Mouse (Mus musculus) thymus, adult 2 months (tissue): ENCODE results near the gene Stxbp3. TPM values are rescaled to one million over a fixed set of nuclear protein-coding genes. Genes with fewer than 3 reads are reported as not detected.

Experiments
- DNase-seq: peaks from one replicate; pipeline ENCODE4 v3.0.0; 2021
- H3K27ac ChIP-seq: fragments of 200-500 bp; 2 replicates; pipeline ENCODE4 v1.5.1; 2012; ENCODE audit warnings: low read length, control low read depth; ENCODE audit not compliant: control insufficient read depth, insufficient read depth
- H3K27me3 ChIP-seq: fragments of 200-500 bp; 2 replicates; pipeline ENCODE4 v1.6.1; 2012; ENCODE audit warnings: mild to moderate bottlenecking, low read length, moderate library complexity, mixed read lengths; ENCODE audit not compliant: control insufficient read depth, insufficient read depth
- H3K36me3 ChIP-seq: fragments of 200-500 bp; 2 replicates; pipeline ENCODE4 v1.6.1; 2012; ENCODE audit warnings: mild to moderate bottlenecking, low read length, moderate library complexity; ENCODE audit not compliant: control insufficient read depth, insufficient read depth
- H3K4me1 ChIP-seq: fragments of 200-500 bp; replicated peaks from 2 replicates; pipeline ENCODE4 v1.6.1; 2012; ENCODE audit warnings: low read length; ENCODE audit not compliant: control insufficient read depth, insufficient read depth
- H3K4me3 ChIP-seq: fragments of 200-500 bp; 2 replicates; pipeline ENCODE4 v1.5.1; 2012; ENCODE audit warnings: mild to moderate bottlenecking, low read length, control low read depth, moderate library complexity; ENCODE audit not compliant: control insufficient read depth, insufficient read depth
- CTCF ChIP-seq: fragments of 200-500 bp; IDR thresholded peaks from 2 replicates; pipeline ENCODE4 v1.5.1; 2012; ENCODE audit warnings: mild to moderate bottlenecking, control low read depth, low read length, moderate library complexity, borderline replicate concordance; ENCODE audit not compliant: control insufficient read depth, poor library complexity, insufficient read depth; ENCODE audit errors: extremely low read depth
- POLR2A ChIP-seq: fragments of 200-500 bp; IDR thresholded peaks from 2 replicates; pipeline ENCODE4 v1.6.1; 2012; ENCODE audit warnings: mild to moderate bottlenecking, low read length, control low read depth, moderate library complexity; ENCODE audit not compliant: control insufficient read depth, poor library complexity, insufficient read depth; ENCODE audit errors: extremely low read depth
- WGBS: fragments of 180-500 bp; shearing (Covaris S2); methylation state at CpG from one replicate; pipeline ENCODE4 v1.1.7; 2018; 5-methylcytosine and 5-hydroxymethylcytosine counted together
- polyA plus RNA-seq: library from polyadenylated mRNA; depleted of rRNA; stranded (reverse); fragments of >200 nt; gene quantifications from 2 replicates; pipeline ENCODE4 v1.2.3, GENCODE M21; 2012

Stxbp3 gene
- polyA plus RNA-seq, 1 experiment, result 13.2 TPM

DNA sequence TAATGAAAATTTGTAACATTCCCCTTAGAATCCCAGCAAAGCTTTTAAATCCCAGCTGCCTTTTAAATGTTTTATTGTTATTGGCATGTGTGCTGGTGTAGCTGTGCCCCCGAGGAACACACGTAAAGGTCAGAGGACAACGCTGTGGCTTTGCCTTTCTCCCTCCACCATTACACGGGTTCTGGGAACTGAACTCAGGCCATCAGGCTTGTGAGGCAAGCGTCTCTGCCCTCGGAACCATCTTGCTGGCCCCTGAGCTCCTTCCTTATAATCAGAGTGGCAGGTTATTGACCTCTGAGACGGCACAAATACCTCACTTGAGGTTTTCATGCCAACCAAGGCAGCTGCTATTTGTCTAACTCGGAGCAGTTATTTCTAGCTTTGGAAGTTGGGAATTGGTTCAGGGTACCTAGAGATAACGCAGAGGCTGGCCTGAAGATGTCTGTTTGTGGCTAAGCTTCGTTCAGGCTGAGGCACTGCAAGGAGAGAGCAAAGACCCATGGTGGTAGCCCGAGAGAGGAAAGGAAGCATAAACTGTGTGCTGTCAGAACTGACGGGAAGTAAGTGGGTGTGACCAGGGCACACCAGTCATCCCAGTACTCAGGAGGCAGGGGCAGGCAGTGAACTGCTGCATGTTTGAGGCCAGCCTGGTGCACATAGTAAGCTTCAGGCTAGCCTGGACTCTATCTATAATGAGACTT is 52.4 kb downstream of the Stxbp3 start:
- H3K27ac ChIP-seq, result no peak overlapping the region
- 70% methylated on average over 12 of the region's 12 CpGs for WGBS
- no peak for DNase-seq
- peaks cover 8% of the 10 kb centered on the region for H3K36me3 ChIP-seq
- no peak for TF ChIP-seq CTCF
- TF ChIP-seq POLR2A, result no peak
- H3K4me3 ChIP-seq, result no peak overlapping the region
- no peaks in the 10 kb centered on the region for H3K4me1 ChIP-seq
- no peaks in the 10 kb centered on the region for H3K27me3 ChIP-seq

DNA sequence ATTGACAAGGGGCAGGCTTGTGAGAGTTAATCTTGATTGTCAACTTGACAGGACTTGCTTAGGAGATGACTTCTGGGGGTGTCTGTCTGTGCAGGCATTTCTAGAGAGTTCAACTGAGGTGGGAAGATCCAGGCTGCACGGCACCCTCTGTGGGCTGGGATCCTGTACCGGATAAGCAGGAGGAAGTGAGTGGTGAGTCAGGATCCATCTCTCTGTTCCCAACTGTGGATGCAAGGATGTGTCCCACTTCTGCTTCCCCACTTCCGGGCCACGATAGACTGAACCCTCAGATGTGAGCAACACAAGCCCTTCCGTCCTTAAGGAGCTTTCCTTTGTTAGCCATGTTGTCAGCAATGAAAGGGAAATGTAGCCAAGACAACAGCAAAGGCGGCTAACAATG is 53.8 kb downstream of the Stxbp3 start:
- Histone ChIP-seq H3K27ac (no peak overlapping the region), H3K36me3 (no peaks in the 10 kb centered on the region), H3K27me3 (no peaks in the 10 kb centered on the region), H3K4me3 (no peak overlapping the region), H3K4me1 (no peaks in the 10 kb centered on the region)
- TF ChIP-seq POLR2A, result no peak
- TF ChIP-seq CTCF, result no peak
- WGBS, result 88% methylated on average over 6 of the region's 6 CpGs
- no peak for DNase-seq

DNA sequence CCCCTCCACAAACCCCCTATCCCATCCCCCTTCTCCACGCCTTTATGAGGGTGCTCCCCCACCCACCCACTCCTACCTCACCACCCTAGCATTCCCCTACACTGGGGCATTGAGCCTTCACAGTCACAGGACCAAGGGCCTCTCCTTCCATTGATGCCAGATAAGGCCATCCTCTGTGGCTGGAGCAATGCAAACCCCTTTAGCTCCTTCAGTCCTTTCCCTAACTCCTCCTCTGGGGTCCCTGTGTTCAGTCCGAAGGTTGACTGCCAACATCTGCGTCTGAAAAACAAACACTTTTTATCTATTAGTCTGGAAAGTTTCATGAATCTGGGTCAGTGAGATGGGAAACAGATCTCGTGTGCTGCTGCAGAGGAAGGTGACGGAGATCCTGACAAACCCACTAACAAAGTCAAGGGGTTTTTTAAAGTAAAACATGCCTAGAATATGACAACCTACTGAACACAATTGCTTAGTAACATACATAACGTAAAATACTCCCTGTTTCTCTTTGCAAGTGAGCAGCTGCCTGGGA is 57.9 kb downstream of the Stxbp3 start:
- no peaks in the 10 kb centered on the region for H3K27me3 ChIP-seq
- no peak for DNase-seq
- no peak overlapping the region for H3K27ac ChIP-seq
- H3K4me3 ChIP-seq, result no peak overlapping the region
- no peaks in the 10 kb centered on the region for H3K36me3 ChIP-seq
- TF ChIP-seq CTCF (no peak), POLR2A (no peak)
- no peaks in the 10 kb centered on the region for H3K4me1 ChIP-seq
- 93% methylated on average over 6 of the region's 6 CpGs for WGBS

DNA sequence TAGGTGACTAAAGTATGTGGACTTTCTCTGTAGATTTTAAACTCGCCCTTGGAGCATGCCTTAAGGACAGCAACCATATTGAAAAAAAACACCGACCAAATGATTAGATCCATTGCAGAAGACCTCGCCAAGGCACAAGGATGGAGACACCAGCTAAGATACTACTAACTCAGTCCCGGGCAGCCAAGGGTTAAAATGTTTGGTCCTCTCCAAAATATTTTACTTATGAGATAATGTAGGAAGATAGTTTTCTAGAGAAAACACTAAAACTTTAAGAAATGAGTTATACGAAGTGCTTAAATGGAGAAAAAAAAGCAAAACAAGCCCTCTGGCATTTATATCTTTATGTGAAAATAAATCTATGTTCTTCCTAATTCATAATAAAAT is 58.4 kb downstream of the Stxbp3 start:
- H3K4me3 ChIP-seq, result no peak overlapping the region
- 92% methylated on average over 5 of the region's 5 CpGs for WGBS
- no peak overlapping the region for H3K27ac ChIP-seq
- no peaks in the 10 kb centered on the region for H3K27me3 ChIP-seq
- no peaks in the 10 kb centered on the region for H3K4me1 ChIP-seq
- no peaks in the 10 kb centered on the region for H3K36me3 ChIP-seq
- TF ChIP-seq POLR2A (no peak), CTCF (no peak)
- DNase-seq, result no peak

DNA sequence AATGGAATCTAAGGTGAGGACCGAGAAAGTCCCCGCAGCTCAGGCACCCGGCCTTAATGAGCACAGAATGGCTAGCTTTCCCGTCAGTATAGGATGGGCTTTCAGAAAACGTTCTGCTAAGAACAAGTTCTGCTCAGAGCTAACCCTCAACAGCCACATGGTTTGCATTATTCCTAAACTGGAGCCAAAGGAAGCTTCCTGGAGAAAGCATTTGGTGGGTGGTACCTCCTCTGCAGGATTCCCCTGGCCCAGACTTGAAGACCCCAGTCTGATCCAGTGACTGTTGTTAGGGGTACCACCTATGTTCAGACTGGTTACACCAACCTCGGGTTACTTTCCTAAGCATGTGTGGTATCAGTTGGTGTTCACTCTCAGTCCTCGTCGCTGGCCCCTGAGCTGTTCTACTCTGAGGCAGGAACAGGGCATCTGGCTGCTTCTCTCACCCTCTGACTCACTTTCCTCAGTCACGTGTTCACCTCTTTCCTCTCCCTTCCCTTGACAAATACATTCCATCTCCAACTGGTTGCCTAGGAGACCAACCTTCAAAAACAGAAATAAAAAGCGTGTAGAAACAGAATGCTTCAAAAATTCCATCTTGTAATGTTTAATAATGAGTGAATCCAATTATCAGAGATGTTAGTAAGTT is 59.0 kb downstream of the Stxbp3 start:
- 82% methylated on average over 10 of the region's 10 CpGs for WGBS

DNA sequence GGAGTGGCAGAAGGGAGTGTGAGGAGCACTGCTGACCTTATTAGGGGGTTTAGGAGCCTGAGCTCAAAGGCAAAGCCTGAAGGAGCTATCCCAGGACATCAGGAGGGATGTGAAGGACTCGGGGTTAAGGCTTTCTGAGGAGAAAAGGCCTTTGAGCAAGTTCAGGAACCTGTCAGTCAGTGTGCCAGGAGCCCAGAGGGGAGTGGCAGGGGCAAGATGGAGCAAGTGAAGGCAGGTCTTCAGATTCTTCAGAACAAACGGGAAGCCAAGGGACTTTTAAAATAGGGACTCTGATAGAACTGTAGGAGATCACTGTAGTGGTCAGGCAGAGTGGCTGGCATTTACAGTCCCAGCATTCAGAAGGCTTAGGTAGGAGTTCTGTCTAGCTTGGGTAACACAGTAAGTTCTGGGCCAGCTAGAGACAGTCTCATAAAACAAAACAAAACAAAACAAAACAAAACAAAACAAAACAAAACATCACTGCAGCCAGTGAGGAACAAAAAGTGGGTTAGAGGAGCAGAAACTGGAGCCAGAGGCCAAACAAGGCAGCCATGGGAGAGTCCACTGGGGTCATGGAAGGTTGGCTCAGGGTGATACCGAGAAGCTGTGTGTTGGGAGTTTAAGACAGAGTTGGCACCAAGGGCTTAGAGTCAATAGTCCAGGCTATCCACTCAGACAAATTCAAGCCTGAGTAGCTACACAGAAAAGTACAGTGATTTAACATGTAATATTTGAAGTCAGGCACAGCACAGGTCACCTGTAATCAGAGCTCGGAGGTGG is 61.4 kb downstream of the Stxbp3 start:
- Histone ChIP-seq H3K4me3 (no peak overlapping the region), H3K27me3 (no peaks in the 10 kb centered on the region), H3K27ac (peak overlapping the region; percentile 27; the same call in 1 of the 2 replicates), H3K4me1 (no peaks in the 10 kb centered on the region), H3K36me3 (no peaks in the 10 kb centered on the region)
- DNase-seq, result no peak
- TF ChIP-seq POLR2A (no peak), CTCF (no peak)
- WGBS, result 81% methylated on average over 4 of the region's 4 CpGs

More for the DNA sequence above, 59.0 kb downstream of the Stxbp3 start:
- no peak for DNase-seq
- TF ChIP-seq POLR2A (no peak), CTCF (no peak)
- Histone ChIP-seq H3K4me3 (no peak overlapping the region), H3K27ac (no peak overlapping the region), H3K36me3 (no peaks in the 10 kb centered on the region), H3K27me3 (no peaks in the 10 kb centered on the region), H3K4me1 (no peaks in the 10 kb centered on the region)
